Mouse (Mus musculus): ENCODE measurements around the gene Tmprss6. TPM values are rescaled to one million over a fixed set of nuclear protein-coding genes. Genes with fewer than 3 reads are reported as not detected.

Tmprss6 gene
- polyA plus RNA-seq, 1 experiment: 0.11 TPM

GRCm38 (mm10) chr15:78438505-78438904 lies 29.9 kb downstream of the Tmprss6 start:
- Histone ChIP-seq H3K4me3 (ENCODE audit: low read depth, low read length) (no peak overlapping the region), H3K27ac (ENCODE audit: insufficient read depth, low read depth, low read length) (no peak overlapping the region), H3K36me3 (ENCODE audit: control insufficient read depth, insufficient read depth, low read length) (no peaks in the 10 kb centered on the region), H3K4me1 (ENCODE audit: control insufficient read depth, insufficient read depth, insufficient read length, low read length) (peaks cover 12% of the 10 kb centered on the region), H3K27me3 (ENCODE audit: control insufficient read depth, insufficient read depth, low read length) (peaks cover 4% of the 10 kb centered on the region; the same call in 1 of the 2 replicates)
- TF ChIP-seq POLR2A (IDR thresholded peaks at IDR 0.05; ENCODE audit: low read depth, low read length) (no peak), CTCF (IDR thresholded peaks at IDR 0.05; ENCODE audit: extremely low read depth, insufficient read length, insufficient replicate concordance, low read depth, low read length) (no peak)
- 68% methylated on average over 8 of the region's 8 CpGs for WGBS

DNA sequence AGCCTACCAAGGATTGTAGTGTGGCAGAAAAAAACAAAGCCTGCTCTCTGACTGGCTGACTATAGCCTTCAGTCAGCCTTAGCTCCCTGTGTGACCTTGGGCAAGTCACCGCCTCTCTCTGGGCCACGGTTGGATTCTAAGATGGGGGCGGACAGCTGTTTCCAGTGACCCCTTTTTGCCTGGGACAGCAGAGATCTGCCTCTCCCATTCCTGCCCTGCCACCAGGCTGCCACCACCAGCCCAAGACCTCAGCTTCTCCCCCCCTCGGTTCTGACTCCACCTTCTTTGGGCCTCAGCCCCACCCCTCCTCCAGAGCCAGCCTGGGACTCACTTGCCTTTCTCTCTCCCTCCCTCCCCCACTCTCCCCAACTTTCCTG lies 30.4 kb downstream of the Tmprss6 start:
- H3K4me1 ChIP-seq (ENCODE audit: control insufficient read depth, insufficient read depth, insufficient read length, low read length): peaks cover 12% of the 10 kb centered on the region
- TF ChIP-seq CTCF (IDR thresholded peaks at IDR 0.05; ENCODE audit: extremely low read depth, insufficient read length, insufficient replicate concordance, low read depth, low read length): no peak
- TF ChIP-seq POLR2A (IDR thresholded peaks at IDR 0.05; ENCODE audit: low read depth, low read length): no peak
- no peak overlapping the region for H3K4me3 ChIP-seq (ENCODE audit: low read depth, low read length)
- H3K27ac ChIP-seq (ENCODE audit: insufficient read depth, low read depth, low read length): no peak overlapping the region
- WGBS: 22% methylated on average over 4 of the region's 4 CpGs
- peaks cover 4% of the 10 kb centered on the region; the same call in 1 of the 2 replicates for H3K27me3 ChIP-seq (ENCODE audit: control insufficient read depth, insufficient read depth, low read length)
- H3K36me3 ChIP-seq (ENCODE audit: control insufficient read depth, insufficient read depth, low read length): no peaks in the 10 kb centered on the region

GRCm38 (mm10) chr15:78437237-78438017 lies 31.0 kb downstream of the Tmprss6 start:
- 15% methylated on average over 23 of the region's 23 CpGs for WGBS
- H3K4me3 ChIP-seq (ENCODE audit: low read depth, low read length): peak overlapping the region; percentile 0
- no peaks in the 10 kb centered on the region for H3K36me3 ChIP-seq (ENCODE audit: control insufficient read depth, insufficient read depth, low read length)
- TF ChIP-seq CTCF (IDR thresholded peaks at IDR 0.05; ENCODE audit: extremely low read depth, insufficient read length, insufficient replicate concordance, low read depth, low read length): no peak
- no peak for TF ChIP-seq POLR2A (IDR thresholded peaks at IDR 0.05; ENCODE audit: low read depth, low read length)
- no peak overlapping the region for H3K27ac ChIP-seq (ENCODE audit: insufficient read depth, low read depth, low read length)
- H3K27me3 ChIP-seq (ENCODE audit: control insufficient read depth, insufficient read depth, low read length): peaks cover 4% of the 10 kb centered on the region; the same call in 1 of the 2 replicates
- peaks cover 12% of the 10 kb centered on the region for H3K4me1 ChIP-seq (ENCODE audit: control insufficient read depth, insufficient read depth, insufficient read length, low read length)

DNA sequence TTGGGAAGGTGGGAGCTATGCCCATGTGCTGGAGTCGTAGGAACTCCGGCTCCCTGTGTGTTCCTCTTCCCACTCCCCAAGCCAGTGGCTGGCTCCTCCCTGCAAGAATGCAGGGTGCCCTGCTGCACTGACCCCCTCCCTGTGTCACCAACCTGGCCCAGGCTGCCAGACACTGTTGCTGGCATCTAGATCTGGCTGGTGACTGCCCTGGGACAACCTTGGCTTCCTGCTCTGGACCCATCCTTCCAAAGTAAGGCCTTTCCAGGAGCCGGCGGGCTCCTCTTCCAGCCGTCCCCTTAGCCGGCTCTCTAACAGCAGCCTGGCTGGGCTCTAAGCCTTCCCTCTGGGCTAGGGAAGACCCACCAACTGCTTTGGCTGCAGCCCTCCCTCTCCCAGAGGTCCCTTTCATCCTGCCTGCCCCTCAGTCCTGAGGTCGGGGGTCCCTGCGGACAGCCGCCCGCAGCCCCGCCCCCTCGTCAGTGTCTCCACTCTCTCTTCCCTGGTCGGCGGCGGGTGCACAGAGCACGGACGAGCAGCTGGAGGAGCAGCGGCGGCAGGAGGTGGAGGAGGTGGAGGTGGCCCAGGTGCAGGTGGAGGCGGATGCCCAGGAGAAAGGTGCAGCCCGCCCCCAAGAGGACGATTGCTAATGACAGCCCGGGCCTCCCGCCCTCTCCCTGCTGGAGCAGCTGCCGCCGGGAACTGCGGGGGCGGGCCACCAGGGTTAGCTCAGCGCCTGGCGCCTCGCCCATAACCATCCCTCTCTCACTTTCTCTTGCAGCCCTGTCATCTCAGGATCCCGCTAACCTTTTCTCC lies 31.8 kb downstream of the Tmprss6 start:
- H3K4me3 ChIP-seq (ENCODE audit: low read depth, low read length): peak overlapping the region; percentile 0; the same call in 1 of the 2 replicates
- H3K27ac ChIP-seq (ENCODE audit: insufficient read depth, low read depth, low read length): no peak overlapping the region
- H3K27me3 ChIP-seq (ENCODE audit: control insufficient read depth, insufficient read depth, low read length): peaks cover 4% of the 10 kb centered on the region; the same call in 1 of the 2 replicates
- WGBS: 18% methylated on average over 30 of the region's 32 CpGs
- TF ChIP-seq CTCF (IDR thresholded peaks at IDR 0.05; ENCODE audit: extremely low read depth, insufficient read length, insufficient replicate concordance, low read depth, low read length) (no peak), POLR2A (IDR thresholded peaks at IDR 0.05; ENCODE audit: low read depth, low read length) (no peak)
- no peaks in the 10 kb centered on the region for H3K36me3 ChIP-seq (ENCODE audit: control insufficient read depth, insufficient read depth, low read length)
- peaks cover 14% of the 10 kb centered on the region for H3K4me1 ChIP-seq (ENCODE audit: control insufficient read depth, insufficient read depth, insufficient read length, low read length)

GRCm38 (mm10) chr15:78435681-78436080 lies 32.8 kb downstream of the Tmprss6 start:
- WGBS: 91% methylated on average over 11 of the region's 11 CpGs
- Histone ChIP-seq H3K27me3 (ENCODE audit: control insufficient read depth, insufficient read depth, low read length) (peaks cover 4% of the 10 kb centered on the region; the same call in 1 of the 2 replicates), H3K4me1 (ENCODE audit: control insufficient read depth, insufficient read depth, insufficient read length, low read length) (peaks cover 17% of the 10 kb centered on the region), H3K27ac (ENCODE audit: insufficient read depth, low read depth, low read length) (no peak overlapping the region), H3K36me3 (ENCODE audit: control insufficient read depth, insufficient read depth, low read length) (no peaks in the 10 kb centered on the region), H3K4me3 (ENCODE audit: low read depth, low read length) (no peak overlapping the region)
- TF ChIP-seq POLR2A (IDR thresholded peaks at IDR 0.05; ENCODE audit: low read depth, low read length): no peak
- TF ChIP-seq CTCF (IDR thresholded peaks at IDR 0.05; ENCODE audit: extremely low read depth, insufficient read length, insufficient replicate concordance, low read depth, low read length): no peak

DNA sequence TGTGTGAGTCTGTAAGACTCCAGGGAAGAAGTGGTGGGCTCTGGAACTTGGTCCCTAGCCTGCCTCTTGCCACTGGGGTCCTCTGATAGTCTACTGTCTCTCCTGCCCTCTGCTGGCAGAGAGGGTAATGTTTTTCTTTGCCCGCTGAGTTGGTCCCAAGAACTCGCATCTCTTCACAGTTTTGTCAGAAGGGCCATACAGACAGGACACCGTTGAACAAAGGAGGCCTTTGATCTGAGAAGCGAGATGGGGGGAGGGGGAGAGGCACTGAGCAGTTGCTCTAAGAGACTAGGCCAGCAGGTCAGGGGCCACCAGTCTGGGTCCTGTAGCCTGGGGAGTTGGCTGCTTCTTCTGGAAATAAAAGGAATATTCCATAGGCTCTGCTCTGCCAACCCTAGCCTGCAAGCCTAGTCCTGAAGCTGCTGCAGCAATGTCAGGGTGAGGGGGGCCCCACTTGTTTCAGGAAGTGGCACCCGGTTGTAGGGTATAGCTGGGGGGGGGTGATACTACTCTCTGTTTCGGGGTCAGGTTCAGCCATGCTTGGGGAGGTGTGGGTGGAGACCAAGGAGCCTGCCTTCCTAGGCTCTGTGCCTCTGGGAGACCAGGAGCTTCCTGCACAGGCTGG lies 33.4 kb downstream of the Tmprss6 start:
- Histone ChIP-seq H3K36me3 (ENCODE audit: control insufficient read depth, insufficient read depth, low read length) (no peaks in the 10 kb centered on the region), H3K4me1 (ENCODE audit: control insufficient read depth, insufficient read depth, insufficient read length, low read length) (peaks cover 17% of the 10 kb centered on the region), H3K4me3 (ENCODE audit: low read depth, low read length) (no peak overlapping the region), H3K27ac (ENCODE audit: insufficient read depth, low read depth, low read length) (no peak overlapping the region), H3K27me3 (ENCODE audit: control insufficient read depth, insufficient read depth, low read length) (peaks cover 4% of the 10 kb centered on the region; the same call in 1 of the 2 replicates)
- 44% methylated on average over 6 of the region's 6 CpGs for WGBS
- TF ChIP-seq POLR2A (IDR thresholded peaks at IDR 0.05; ENCODE audit: low read depth, low read length): no peak
- TF ChIP-seq CTCF (IDR thresholded peaks at IDR 0.05; ENCODE audit: extremely low read depth, insufficient read length, insufficient replicate concordance, low read depth, low read length): peak; percentile 54; the same call in 1 of the 2 replicates

All from small intestine, adult 2 months (tissue).